Mouse (Mus musculus): ENCODE measurements at regions not wholly inside any gene's neighbourhood (a gene's known extent, or its start where the extent isn't known, plus 50 kb on each side); places are given as distances from the start of the nearest gene placed in this dataset.

DNA sequence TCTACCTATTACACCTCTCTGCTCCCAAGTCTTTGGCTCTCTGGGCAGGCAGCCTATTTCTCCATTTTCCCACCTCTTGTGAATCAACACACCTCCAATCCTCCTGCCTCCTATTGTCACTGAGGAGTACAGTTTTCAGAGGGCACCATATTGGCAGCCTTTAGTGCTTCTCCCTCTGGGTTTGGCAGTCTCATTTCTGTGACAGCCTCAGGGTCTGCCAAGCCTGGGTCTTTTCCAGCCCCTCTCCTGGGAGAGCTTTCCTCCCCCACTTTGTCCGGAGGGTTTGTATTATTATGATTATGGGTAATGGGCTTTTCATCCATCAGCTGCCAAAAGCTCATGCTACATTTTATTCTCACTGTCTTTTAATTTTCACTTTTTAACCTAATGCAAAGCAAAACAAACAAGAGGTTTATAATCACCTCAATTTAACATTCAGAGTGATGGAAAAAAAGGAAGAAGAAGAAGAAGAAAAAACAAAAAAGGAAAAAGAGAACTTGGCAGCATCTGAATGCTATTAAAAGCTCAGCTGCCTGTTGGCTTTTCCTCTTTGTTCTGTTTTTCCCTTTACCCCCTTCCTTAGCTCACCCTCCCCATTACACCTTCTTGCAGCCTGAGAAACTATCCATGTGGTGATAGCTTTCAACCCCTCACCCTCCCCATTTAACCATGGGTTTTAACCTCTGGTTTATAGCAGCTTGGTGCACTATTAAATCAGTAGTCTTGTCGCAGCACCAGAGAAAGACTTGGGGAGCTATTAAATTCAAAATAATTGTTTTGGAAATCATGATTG lies 790.5 kb upstream of the Cdh8 start:
- H3K9ac ChIP-seq = no peak overlapping the region
- WGBS = 19% methylated on average over 2 of the region's 2 CpGs
- DNase-seq (peak; percentile 60), ATAC-seq (peak; percentile 70)
- no peaks in the 10 kb centered on the region for H3K27me3 ChIP-seq (ENCODE audit: insufficient read depth, low read length)
- H3K9me3 ChIP-seq (ENCODE audit: low read length) = no peaks in the 10 kb centered on the region
- no peak overlapping the region for H3K4me2 ChIP-seq (ENCODE audit: low read depth)
- H3K36me3 ChIP-seq (ENCODE audit: insufficient read depth) = no peaks in the 10 kb centered on the region
- H3K27ac ChIP-seq (ENCODE audit: low read depth, low read length) = peak overlapping the region; percentile 36; the same call in 1 of the 2 replicates
- no peaks in the 10 kb centered on the region for H3K4me1 ChIP-seq (ENCODE audit: insufficient read depth)
- H3K4me3 ChIP-seq (ENCODE audit: low read depth, low read length) = no peak overlapping the region
- TF ChIP-seq CTCF (IDR thresholded peaks at IDR 0.05; ENCODE audit: low read depth) = no peak

DNA sequence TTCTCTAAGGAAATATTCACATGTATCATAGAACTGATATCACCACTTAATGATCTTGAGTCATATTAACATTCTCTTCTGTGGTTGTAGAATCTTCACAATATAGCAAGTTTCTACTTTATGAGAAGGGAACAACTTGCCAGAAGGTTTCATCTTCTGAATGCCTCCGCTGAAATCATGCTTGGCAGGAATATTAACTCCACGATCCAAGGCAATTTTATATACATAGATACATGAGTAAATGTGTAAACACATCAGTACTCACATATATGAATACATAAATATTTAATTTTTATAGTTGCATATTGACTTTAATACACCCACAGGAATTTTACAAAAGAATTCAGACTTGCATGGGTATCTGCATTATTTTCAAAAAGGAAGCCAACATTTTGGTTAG lies 777.0 kb upstream of the Cdh8 start:
- Histone ChIP-seq H3K4me3 (ENCODE audit: low read depth, low read length) (no peak overlapping the region), H3K36me3 (ENCODE audit: insufficient read depth) (no peaks in the 10 kb centered on the region), H3K9ac (no peak overlapping the region), H3K27me3 (ENCODE audit: insufficient read depth, low read length) (no peaks in the 10 kb centered on the region), H3K27ac (ENCODE audit: low read depth, low read length) (no peak overlapping the region), H3K9me3 (ENCODE audit: low read length) (no peaks in the 10 kb centered on the region), H3K4me1 (ENCODE audit: insufficient read depth) (no peaks in the 10 kb centered on the region), H3K4me2 (ENCODE audit: low read depth) (no peak overlapping the region)
- no peak for DNase-seq
- no peak for ATAC-seq
- 77% methylated on average over 2 of the region's 2 CpGs for WGBS
- TF ChIP-seq CTCF (IDR thresholded peaks at IDR 0.05; ENCODE audit: low read depth) = no peak

DNA sequence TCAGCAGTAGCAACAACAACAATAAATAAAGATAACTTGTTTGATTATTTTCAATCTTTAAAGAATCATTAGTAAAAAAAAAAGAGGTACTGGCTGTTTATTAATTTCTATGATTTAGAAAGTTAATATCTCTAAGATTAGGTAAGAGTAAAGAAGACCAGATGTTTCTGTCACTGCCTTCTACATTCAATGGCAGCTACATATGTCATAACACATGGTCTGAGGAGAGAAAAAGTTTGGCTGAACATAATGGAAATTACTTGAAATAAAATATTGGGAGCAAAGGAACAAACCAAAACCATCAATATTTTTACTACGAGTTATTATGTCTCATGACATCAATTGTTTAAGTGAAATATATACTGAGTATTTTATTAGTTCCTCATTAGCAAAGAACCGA lies 774.4 kb upstream of the Cdh8 start:
- DNase-seq (no peak), ATAC-seq (no peak)
- no peaks in the 10 kb centered on the region for H3K36me3 ChIP-seq (ENCODE audit: insufficient read depth)
- no peak overlapping the region for H3K4me2 ChIP-seq (ENCODE audit: low read depth)
- H3K27ac ChIP-seq (ENCODE audit: low read depth, low read length) = no peak overlapping the region
- no peaks in the 10 kb centered on the region for H3K4me1 ChIP-seq (ENCODE audit: insufficient read depth)
- H3K9ac ChIP-seq = no peak overlapping the region
- H3K9me3 ChIP-seq (ENCODE audit: low read length) = no peaks in the 10 kb centered on the region
- no peaks in the 10 kb centered on the region for H3K27me3 ChIP-seq (ENCODE audit: insufficient read depth, low read length)
- TF ChIP-seq CTCF (IDR thresholded peaks at IDR 0.05; ENCODE audit: low read depth) = no peak
- 82% methylated on average over 2 of the region's 2 CpGs for WGBS
- H3K4me3 ChIP-seq (ENCODE audit: low read depth, low read length) = no peak overlapping the region

DNA sequence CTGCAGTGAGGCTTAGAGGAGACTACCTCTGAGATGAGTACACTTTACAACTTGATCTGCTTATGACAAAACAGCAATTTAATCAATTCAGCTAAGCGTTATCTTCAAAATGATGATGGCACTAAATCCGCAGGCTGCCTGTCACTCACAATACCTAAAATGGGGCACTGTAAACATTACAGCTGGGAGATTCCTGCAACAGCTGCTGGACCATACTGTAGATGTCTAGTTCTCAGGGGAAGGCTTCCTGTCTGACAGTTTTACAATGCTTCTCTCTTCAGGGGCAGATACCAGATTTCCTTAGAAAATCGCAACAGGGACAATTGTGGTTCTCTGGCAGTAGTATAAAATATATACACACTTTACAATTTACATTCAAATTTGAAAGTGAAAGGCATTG lies 771.7 kb upstream of the Cdh8 start:
- WGBS = 41% methylated on average over 3 of the region's 3 CpGs
- H3K4me3 ChIP-seq (ENCODE audit: low read depth, low read length) = no peak overlapping the region
- no peak overlapping the region for H3K4me2 ChIP-seq (ENCODE audit: low read depth)
- H3K9ac ChIP-seq = no peak overlapping the region
- no peaks in the 10 kb centered on the region for H3K4me1 ChIP-seq (ENCODE audit: insufficient read depth)
- ATAC-seq = peak; percentile 60; the same call in 1 of the 2 replicates
- no peak overlapping the region for H3K27ac ChIP-seq (ENCODE audit: low read depth, low read length)
- TF ChIP-seq CTCF (IDR thresholded peaks at IDR 0.05; ENCODE audit: low read depth) = no peak
- H3K27me3 ChIP-seq (ENCODE audit: insufficient read depth, low read length) = no peaks in the 10 kb centered on the region
- H3K36me3 ChIP-seq (ENCODE audit: insufficient read depth) = no peaks in the 10 kb centered on the region
- H3K9me3 ChIP-seq (ENCODE audit: low read length) = no peaks in the 10 kb centered on the region
- DNase-seq = peak; percentile 41

DNA sequence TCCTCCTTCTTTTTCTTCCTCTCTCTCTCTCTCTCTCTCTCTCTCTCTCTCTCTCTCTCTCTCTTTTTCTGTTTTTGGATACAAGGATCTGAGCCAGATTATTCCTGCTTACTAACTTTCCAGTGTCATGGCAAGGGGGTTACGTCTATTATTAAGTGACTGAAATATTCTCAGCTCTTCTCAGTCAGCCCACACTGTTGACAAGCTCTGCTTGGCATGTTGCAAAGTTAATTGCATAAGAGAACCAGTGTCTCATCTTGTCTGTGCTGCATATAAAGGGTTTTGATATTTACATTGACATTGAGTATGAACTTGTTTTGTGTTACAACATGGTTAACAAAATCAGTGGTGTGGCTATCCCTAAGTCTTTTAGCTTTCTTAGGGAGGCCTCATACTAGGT lies 760.2 kb upstream of the Cdh8 start:
- H3K36me3 ChIP-seq (ENCODE audit: insufficient read depth) = no peaks in the 10 kb centered on the region
- H3K4me3 ChIP-seq (ENCODE audit: low read depth, low read length) = no peak overlapping the region
- DNase-seq (no peak), ATAC-seq (no peak)
- H3K4me2 ChIP-seq (ENCODE audit: low read depth) = no peak overlapping the region
- WGBS = 87% methylated on average over 1 of the region's 1 CpGs
- no peak overlapping the region for H3K9ac ChIP-seq
- H3K27me3 ChIP-seq (ENCODE audit: insufficient read depth, low read length) = no peaks in the 10 kb centered on the region
- TF ChIP-seq CTCF (IDR thresholded peaks at IDR 0.05; ENCODE audit: low read depth) = no peak
- H3K9me3 ChIP-seq (ENCODE audit: low read length) = no peaks in the 10 kb centered on the region
- no peaks in the 10 kb centered on the region for H3K4me1 ChIP-seq (ENCODE audit: insufficient read depth)
- H3K27ac ChIP-seq (ENCODE audit: low read depth, low read length) = no peak overlapping the region

DNA sequence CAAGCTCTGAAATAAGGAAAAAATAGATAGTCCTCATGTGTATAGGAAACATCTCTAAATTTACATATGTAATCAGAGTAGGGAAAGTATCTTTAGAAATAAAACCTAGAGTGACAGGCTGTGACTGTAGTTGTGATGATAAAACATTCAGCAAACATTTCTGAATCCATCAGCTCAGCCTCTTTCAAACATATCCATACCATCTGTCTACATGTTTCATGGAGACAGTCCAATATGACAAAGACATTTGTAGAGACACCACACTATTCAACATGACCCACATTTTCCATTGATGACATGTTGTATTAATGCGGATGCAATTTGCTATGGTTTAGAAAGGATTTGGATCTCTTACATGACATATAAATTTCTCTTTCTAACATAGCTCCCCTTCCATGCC lies 729.1 kb upstream of the Cdh8 start:
- DNase-seq (peak; percentile 34), ATAC-seq (peak; percentile 66)
- 62% methylated on average over 1 of the region's 1 CpGs for WGBS
- H3K4me2 ChIP-seq (ENCODE audit: low read depth) = no peak overlapping the region
- H3K36me3 ChIP-seq (ENCODE audit: insufficient read depth) = no peaks in the 10 kb centered on the region
- no peak for TF ChIP-seq CTCF (IDR thresholded peaks at IDR 0.05; ENCODE audit: low read depth)
- H3K4me1 ChIP-seq (ENCODE audit: insufficient read depth) = no peaks in the 10 kb centered on the region
- H3K27ac ChIP-seq (ENCODE audit: low read depth, low read length) = no peak overlapping the region
- H3K9ac ChIP-seq = no peak overlapping the region
- H3K9me3 ChIP-seq (ENCODE audit: low read length) = no peaks in the 10 kb centered on the region
- H3K27me3 ChIP-seq (ENCODE audit: insufficient read depth, low read length) = no peaks in the 10 kb centered on the region
- H3K4me3 ChIP-seq (ENCODE audit: low read depth, low read length) = no peak overlapping the region

DNA sequence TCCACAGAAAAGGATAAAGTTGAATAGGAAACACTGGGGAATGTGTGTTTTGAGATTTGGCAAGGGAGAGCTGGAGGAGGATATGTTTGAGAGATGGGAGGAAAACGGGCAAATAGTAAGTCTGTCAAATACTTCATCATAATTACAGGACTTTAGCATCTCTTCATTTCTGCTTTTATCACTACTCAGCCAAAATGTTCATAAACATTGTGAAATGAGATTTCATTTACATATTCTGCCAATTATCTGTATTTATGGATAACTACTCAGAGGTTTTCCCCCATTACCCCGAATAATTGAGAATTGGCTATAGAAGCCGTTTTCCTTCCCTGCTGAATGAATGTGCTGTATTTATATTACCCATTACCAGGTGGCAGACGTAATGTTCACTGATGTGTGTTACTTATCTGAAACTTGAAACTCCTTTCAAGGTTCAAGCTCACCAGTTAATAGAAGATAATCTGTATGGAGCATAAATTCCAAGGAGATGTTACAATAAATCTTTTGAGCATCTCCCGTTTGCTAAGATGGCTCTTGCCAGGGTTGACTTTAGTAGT lies 727.9 kb upstream of the Cdh8 start:
- H3K4me1 ChIP-seq (ENCODE audit: insufficient read depth) = no peaks in the 10 kb centered on the region
- no peak for TF ChIP-seq CTCF (IDR thresholded peaks at IDR 0.05; ENCODE audit: low read depth)
- H3K9ac ChIP-seq = no peak overlapping the region
- H3K27me3 ChIP-seq (ENCODE audit: insufficient read depth, low read length) = no peaks in the 10 kb centered on the region
- H3K27ac ChIP-seq (ENCODE audit: low read depth, low read length) = no peak overlapping the region
- DNase-seq (no peak), ATAC-seq (no peak)
- H3K36me3 ChIP-seq (ENCODE audit: insufficient read depth) = no peaks in the 10 kb centered on the region
- WGBS = 27% methylated on average over 5 of the region's 5 CpGs
- no peaks in the 10 kb centered on the region for H3K9me3 ChIP-seq (ENCODE audit: low read length)
- no peak overlapping the region for H3K4me3 ChIP-seq (ENCODE audit: low read depth, low read length)
- H3K4me2 ChIP-seq (ENCODE audit: low read depth) = no peak overlapping the region
